ENCODE assay signal across 25 mouse cellular contexts in genomic region chr19:41019164-41019675, GRCm38 (mm10). TPM values are rescaled to one million over a fixed set of nuclear protein-coding genes. Genes with fewer than 3 reads are reported as not detected.
DNase-seq lines count a peak whose midpoint lies in the region; ATAC-seq and TF ChIP-seq lines count a peak whose summit lies in the region.
"Had no signal": no experiment of that assay in that cellular context is flagged by ENCODE, and none has a peak within 500 bp of the region (broad histone marks: within the 10 kb centered on the region; RNA-seq: fewer than 3 reads in every experiment).

No protein-coding gene starts in this region.

- H3K9me3 ChIP-seq in forebrain, embryonic 15.5 days = no peaks in the 10 kb centered on the region
- H3K9me3 ChIP-seq: embryonic facial prominence, embryonic 13.5 days; embryonic facial prominence, embryonic 15.5 days; forebrain, embryonic 10.5 days; forebrain, embryonic 12.5 days had no signal

- 6% methylated on average over 5 of the region's 5 CpGs for WGBS in thymus, adult 2 months
- 80% methylated on average over 5 of the region's 5 CpGs for WGBS in forebrain, embryonic 15.5 days

- no peak for TF ChIP-seq POLR2A in thymus, adult 2 months (IDR thresholded peaks at IDR 0.05; ENCODE audit: control insufficient read depth, extremely low read depth, insufficient read depth, low read length, poor library complexity)

- H3K4me3 ChIP-seq in thymus, adult 2 months (ENCODE audit: control insufficient read depth, insufficient read depth, low read length) = no peak overlapping the region
- no peak overlapping the region for H3K4me3 ChIP-seq in forebrain, embryonic 15.5 days
- H3K4me3 ChIP-seq: embryonic facial prominence, embryonic 13.5 days; embryonic facial prominence, embryonic 15.5 days; erythroblast, embryonic 14.5 days; forebrain, embryonic 10.5 days; forebrain, embryonic 12.5 days had no signal

- H3K4me1 ChIP-seq in thymus, adult 2 months (replicated peaks; ENCODE audit: control insufficient read depth, insufficient read depth, low read length) = peaks cover 76% of the 10 kb centered on the region
- H3K4me1 ChIP-seq in forebrain, embryonic 15.5 days = peaks cover 9% of the 10 kb centered on the region

- DNase-seq in thymus, adult 2 months = no peak
- peak; percentile 64 for DNase-seq in thymus, postnatal 0 days (ENCODE audit: low spot score)
- peak; percentile 66 for DNase-seq in thymus, postnatal 25 days
- no peak for DNase-seq in kidney, postnatal 10 days
- DNase-seq in urinary bladder, postnatal 25 days (ENCODE audit: low spot score) = no peak
- DNase-seq: adrenal gland, adult 2 months; adrenal gland, postnatal 10 days; adrenal gland, postnatal 25 days; cerebellum, adult 11 months; cerebellum, adult 18-20 months; cerebellum, adult 8-10 months; cerebellum, adult 9-11 months; cerebellum, postnatal 14 days; cerebellum, postnatal 36 days; embryo, embryonic 11 days had no signal

- H3K4me2 ChIP-seq in forebrain, embryonic 15.5 days (replicated peaks) = no peak overlapping the region
- H3K4me2 ChIP-seq: embryonic facial prominence, embryonic 13.5 days; embryonic facial prominence, embryonic 15.5 days; forebrain, embryonic 12.5 days had no signal

- peak overlapping the region; percentile 99 for H3K27ac ChIP-seq in thymus, adult 2 months (ENCODE audit: control insufficient read depth, insufficient read depth, low read length)
- no peak overlapping the region for H3K27ac ChIP-seq in forebrain, embryonic 15.5 days (replicated peaks)
- H3K27ac ChIP-seq: embryonic facial prominence, embryonic 13.5 days; embryonic facial prominence, embryonic 15.5 days; forebrain, embryonic 10.5 days; forebrain, embryonic 12.5 days had no signal

- no peak for ATAC-seq in forebrain, embryonic 15.5 days (replicated peaks)
- ATAC-seq: forebrain, embryonic 14.5 days had no signal

- H3K27me3 ChIP-seq in thymus, adult 2 months (ENCODE audit: control insufficient read depth, insufficient read depth, low read length) = no peaks in the 10 kb centered on the region
- no peaks in the 10 kb centered on the region for H3K27me3 ChIP-seq in forebrain, embryonic 15.5 days

- H3K9ac ChIP-seq in forebrain, embryonic 15.5 days (replicated peaks) = no peak overlapping the region
- H3K9ac ChIP-seq: embryonic facial prominence, embryonic 13.5 days; embryonic facial prominence, embryonic 15.5 days; forebrain, embryonic 12.5 days had no signal

- no peaks in the 10 kb centered on the region for H3K36me3 ChIP-seq in thymus, adult 2 months (ENCODE audit: control insufficient read depth, insufficient read depth, low read length)
- H3K36me3 ChIP-seq in forebrain, embryonic 15.5 days = no peaks in the 10 kb centered on the region
- H3K36me3 ChIP-seq: embryonic facial prominence, embryonic 13.5 days; embryonic facial prominence, embryonic 15.5 days; forebrain, embryonic 10.5 days; forebrain, embryonic 12.5 days had no signal

- TF ChIP-seq CTCF in thymus, adult 2 months (IDR thresholded peaks at IDR 0.05; ENCODE audit: borderline replicate concordance, control insufficient read depth, extremely low read depth, insufficient read depth, low read length, poor library complexity) = no peak

RNA-seq across cellular contexts. Expression of gene Dntt, which starts 9.9 kb away (rescaled TPM):
- 401 and 406 TPM in 2 replicates for polyA plus RNA-seq in thymus, adult 2 months (2012; rRNA removed)
- polyA plus RNA-seq in thymus, postnatal 0 days (2015; fragmentation: Nextera tagmentation; extraction: Ambion mirVana) = 140 and 151 TPM in 2 replicates
- polyA plus RNA-seq in forebrain, embryonic 15.5 days (2015; fragmentation: Nextera tagmentation; extraction: Ambion mirVana) = not detected in 2 replicates
- polyA plus RNA-seq: adrenal gland, adult 2 months; C2C12; embryonic facial prominence, embryonic 11.5 days; embryonic facial prominence, embryonic 13.5 days; erythroblast, embryonic 14.5 days; forebrain, embryonic 10.5 days; forebrain, embryonic 12.5 days had no signal

RNA-seq across cellular contexts. Expression of gene Blnk, which starts 24.9 kb away (rescaled TPM):
- polyA plus RNA-seq in thymus, adult 2 months (2012; rRNA removed) = 8.5 and 10.9 TPM in 2 replicates
- polyA plus RNA-seq in thymus, postnatal 0 days (2015; fragmentation: Nextera tagmentation; extraction: Ambion mirVana) = 4.7 and 5.5 TPM in 2 replicates
- polyA plus RNA-seq in forebrain, embryonic 15.5 days (2015; fragmentation: Nextera tagmentation; extraction: Ambion mirVana) = 0.80 and 0.88 TPM in 2 replicates
- polyA plus RNA-seq: erythroblast, embryonic 14.5 days had no signal

RNA-seq across cellular contexts. Expression of gene Opalin, which starts 57.7 kb away (rescaled TPM):
- 0.13 TPM in 1 of 2 replicates, not detected in the other for polyA plus RNA-seq in thymus, adult 2 months (2012; rRNA removed)
- 0.09 and 0.12 TPM in 2 replicates for polyA plus RNA-seq in thymus, postnatal 0 days (2015; fragmentation: Nextera tagmentation; extraction: Ambion mirVana)
- not detected in 2 replicates for polyA plus RNA-seq in forebrain, embryonic 15.5 days (2015; fragmentation: Nextera tagmentation; extraction: Ambion mirVana)
- polyA plus RNA-seq: adrenal gland, adult 2 months; brain, embryonic 14.5 days; C2C12; embryonic facial prominence, embryonic 11.5 days; embryonic facial prominence, embryonic 13.5 days; embryonic facial prominence, embryonic 15.5 days; erythroblast, embryonic 14.5 days; forebrain, embryonic 10.5 days; forebrain, embryonic 12.5 days; forebrain, embryonic 14.5 days had no signal

Comparison
In these comparisons a context has a peak if more than half of its experiments do, and no peak if none do; other contexts are left out.
1. DNase-seq: peak in thymus, postnatal 0 days (single experiment) and thymus, postnatal 25 days (single experiment); none in thymus, adult 2 months (single experiment), kidney, postnatal 10 days (single experiment) and urinary bladder, postnatal 25 days (single experiment).
2. RNA of gene Dntt, which starts 9.9 kb away (polyA plus RNA-seq): 401 to 406 TPM in thymus, adult 2 months and 140 to 151 TPM in thymus, postnatal 0 days; not detected in forebrain, embryonic 15.5 days; every median in the first group is over 100 times any median in the second.